Mouse (Mus musculus): ENCODE measurements around the gene Ints12. TPM values are rescaled to one million over a fixed set of nuclear protein-coding genes. Genes with fewer than 3 reads are reported as not detected.

The Ints12 gene
- 25.0 TPM for polyA plus RNA-seq (2014; fragmentation: Illumina TruSeq; extraction: RNeasy Lipid Tissue Mini Kit (QIAGEN cat#74804); ENCODE audit: low read depth, low replicate concordance)

GRCm38 (mm10) chr3:133091664-133092273 lies at the start of gene Ints12, which contains the start of gene Gstcd:
TSS of gene Ints12 (plus strand) at chr3:133091840.
TSS of gene Gstcd (minus strand) at chr3:133092033.

Other genes starting within 250 kb of the Ints12 start
- 24.6 TPM for gene Npnt, start 141.5 kb upstream of the Ints12 start, polyA plus RNA-seq (2014; fragmentation: Illumina TruSeq; extraction: RNeasy Lipid Tissue Mini Kit (QIAGEN cat#74804); ENCODE audit: low read depth, low replicate concordance)
- 15.6 TPM for gene Gstcd, start 193 bp downstream of the Ints12 start, polyA plus RNA-seq (2014; fragmentation: Illumina TruSeq; extraction: RNeasy Lipid Tissue Mini Kit (QIAGEN cat#74804); ENCODE audit: low read depth, low replicate concordance)
- not detected for gene Arhgef38, start 143.1 kb downstream of the Ints12 start, polyA plus RNA-seq (2014; fragmentation: Illumina TruSeq; extraction: RNeasy Lipid Tissue Mini Kit (QIAGEN cat#74804); ENCODE audit: low read depth, low replicate concordance)
- 118 TPM for gene Ppa2, start 218.3 kb downstream of the Ints12 start, polyA plus RNA-seq (2014; fragmentation: Illumina TruSeq; extraction: RNeasy Lipid Tissue Mini Kit (QIAGEN cat#74804); ENCODE audit: low read depth, low replicate concordance)